Mouse (Mus musculus) erythroblast, embryonic 14.5 days (primary cell): ENCODE results near the gene Cdk5r1.

Experiments used
- GATA1 ChIP-seq: IDR thresholded peaks from 2 replicates; pipeline ENCODE4 v1.6.1; 2012; ENCODE audit warnings: low read length, inconsistent platforms, mixed read lengths
- TAL1 ChIP-seq: IDR thresholded peaks from 3 replicates; pipeline ENCODE4 v1.6.1; 2012; ENCODE audit warnings: low read length, inconsistent platforms, mixed read lengths

- TF ChIP-seq GATA1 (no peak), TAL1 (no peak)
Measured at GRCm38 (mm10) chr11:80498328-80499070, 21.7 kb downstream of the Cdk5r1 start.
